Mouse (Mus musculus) G1E-ER4 (cell line): ENCODE data around the gene Ralgps1. TPM values are rescaled to one million over a fixed set of nuclear protein-coding genes. Genes with fewer than 3 reads are reported as not detected.

ENCODE experiments used
- GATA1 ChIP-seq: IDR thresholded peaks from one replicate; pipeline ENCODE4 v1.8.0; 2012; ENCODE audit warnings: low read length, inconsistent platforms
- polyA plus RNA-seq: library from polyadenylated mRNA; stranded (reverse); fragments of >175 nt; gene quantifications from 2 replicates; pipeline ENCODE4 v1.2.3, GENCODE M21; 2012

Gene Ralgps1
- polyA plus RNA-seq, 1 experiment = 1.3 TPM

- TF ChIP-seq GATA1 = no peak
These were observed 121.2 kb downstream of the Ralgps1 start for GRCm38 (mm10) chr2:33249922-33250633.

- TF ChIP-seq GATA1 = no peak
These were observed 122.7 kb downstream of the Ralgps1 start for GRCm38 (mm10) chr2:33248549-33248948.

GRCm38 (mm10) chr2:33246841-33247240, 124.4 kb downstream of the Ralgps1 start:
- no peak for TF ChIP-seq GATA1

GRCm38 (mm10) chr2:33245350-33245749, 125.9 kb downstream of the Ralgps1 start:
- no peak for TF ChIP-seq GATA1

GRCm38 (mm10) chr2:33244880-33245279, 126.4 kb downstream of the Ralgps1 start:
- no peak for TF ChIP-seq GATA1

- TF ChIP-seq GATA1 = no peak
These were observed 133.7 kb downstream of the Ralgps1 start for GRCm38 (mm10) chr2:33237581-33237980.

GRCm38 (mm10) chr2:33234848-33235247, 136.4 kb downstream of the Ralgps1 start:
- TF ChIP-seq GATA1 = no peak

- no peak for TF ChIP-seq GATA1
These were observed 137.4 kb downstream of the Ralgps1 start for GRCm38 (mm10) chr2:33233856-33234255.

GRCm38 (mm10) chr2:33232782-33233570, 138.3 kb downstream of the Ralgps1 start:
- TF ChIP-seq GATA1 = no peak

- TF ChIP-seq GATA1 = no peak
These were observed 139.5 kb downstream of the Ralgps1 start for GRCm38 (mm10) chr2:33231788-33232187.

- no peak for TF ChIP-seq GATA1
These were observed 140.6 kb downstream of the Ralgps1 start for GRCm38 (mm10) chr2:33230701-33231100.

GRCm38 (mm10) chr2:33228551-33228950, 142.7 kb downstream of the Ralgps1 start:
- TF ChIP-seq GATA1 = no peak

- TF ChIP-seq GATA1 = no peak
These were observed 143.2 kb downstream of the Ralgps1 start for GRCm38 (mm10) chr2:33228077-33228476.

GRCm38 (mm10) chr2:33225921-33226320, 145.4 kb downstream of the Ralgps1 start:
- TF ChIP-seq GATA1 = no peak

- TF ChIP-seq GATA1 = no peak
These were observed 147.5 kb downstream of the Ralgps1 start for GRCm38 (mm10) chr2:33223656-33224358.

GRCm38 (mm10) chr2:33222480-33222879, 148.8 kb downstream of the Ralgps1 start:
- no peak for TF ChIP-seq GATA1
